Mouse (Mus musculus) telencephalon, adult 2 months (tissue): ENCODE results near the gene Rad9a.

Experiments
- DNase-seq: peaks from one replicate; pipeline ENCODE4 v3.0.0-alpha.2; 2011; ENCODE audit warnings: low read depth, low spot score

The Rad9a gene

DNA sequence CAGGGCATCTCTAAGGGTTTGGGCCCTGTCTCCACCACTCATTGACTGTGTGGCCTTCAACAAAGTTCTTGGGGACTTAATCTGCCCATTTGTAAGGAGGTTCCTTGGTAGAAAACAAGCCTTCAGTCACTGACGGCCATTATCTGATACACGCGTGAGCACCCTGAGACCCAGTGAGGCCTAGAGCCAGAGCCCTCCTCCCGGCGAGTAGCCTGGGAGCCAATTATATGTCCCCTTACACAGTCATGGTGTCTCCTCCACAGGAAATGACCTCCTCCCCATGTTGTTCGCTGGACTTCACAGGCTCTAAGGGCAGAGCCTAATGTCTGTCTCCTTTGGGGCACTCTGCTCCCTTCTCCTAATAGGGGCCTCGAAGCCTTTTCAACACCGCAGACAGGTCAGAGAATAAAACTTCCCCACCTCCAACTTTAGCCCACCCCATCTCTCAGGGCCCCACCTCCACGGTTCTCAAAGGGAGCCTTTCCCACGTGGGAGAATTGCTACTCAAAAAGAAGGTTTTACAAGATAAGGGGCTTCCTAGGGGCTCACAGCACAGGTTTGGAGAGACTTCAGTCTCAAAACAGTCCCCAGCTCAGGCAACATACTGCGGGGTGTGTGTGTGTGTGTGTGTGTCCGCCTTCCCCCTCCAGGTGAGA, 55.0 kb downstream of the Rad9a start:
- no peak for DNase-seq

DNA sequence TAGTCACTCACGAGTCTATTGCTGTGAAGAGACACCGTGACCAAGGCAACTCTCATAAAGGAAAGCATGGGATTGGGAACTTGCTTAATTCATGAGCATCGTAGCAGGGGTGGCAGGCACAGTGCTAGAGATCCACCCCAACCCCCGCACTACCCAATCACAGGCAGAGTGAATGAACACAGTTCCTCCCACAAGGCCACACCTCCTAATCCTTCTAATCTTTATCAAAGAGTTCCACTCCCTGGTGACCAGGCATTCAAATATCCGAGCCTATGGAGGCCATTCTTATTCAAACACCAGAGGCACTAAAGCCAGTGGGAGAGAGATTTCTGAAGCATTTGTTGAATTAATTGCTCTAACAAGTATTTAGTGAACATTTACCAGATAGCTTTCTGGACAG, 55.5 kb downstream of the Rad9a start:
- no peak for DNase-seq
